26 mouse cellular contexts compared by ENCODE assay signal in the genomic region with DNA sequence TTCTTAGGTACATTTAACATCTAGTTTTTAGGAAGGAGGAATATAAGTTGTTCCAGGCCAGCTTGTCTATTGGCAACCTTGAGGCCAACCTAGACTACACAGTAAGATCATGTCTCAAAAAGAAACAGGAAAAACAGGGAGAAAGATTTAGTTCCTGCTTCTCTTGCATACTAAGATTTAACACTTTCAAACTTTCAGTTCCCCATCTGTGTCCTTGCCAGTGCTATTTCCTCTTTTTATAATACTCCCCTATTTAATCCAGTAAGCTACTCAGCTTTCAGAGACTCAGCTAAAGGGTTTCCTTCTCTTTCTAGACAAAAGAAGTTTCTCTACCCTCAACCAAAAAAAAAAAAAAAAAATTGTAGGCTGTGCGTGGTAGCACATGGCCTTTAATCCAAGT. TPM values are rescaled to one million over a fixed set of nuclear protein-coding genes. Genes with fewer than 3 reads are reported as not detected.
DNase-seq lines count a peak whose midpoint lies in the region.
"Had no signal": no experiment of that assay in that cellular context is flagged by ENCODE, and none has a peak within 500 bp of the region (broad histone marks: within the 10 kb centered on the region; RNA-seq: fewer than 3 reads in every experiment).

No protein-coding gene starts in this region.

- no peaks in the 10 kb centered on the region for H3K79me2 ChIP-seq in macrophage (ENCODE audit: inconsistent target)

- H3K4me3 ChIP-seq in macrophage (ENCODE audit: inconsistent target), result no peak overlapping the region
- H3K4me3 ChIP-seq: gastrocnemius, adult 2 months; heart, embryonic 13.5 days; hindbrain, embryonic 10.5 days; kidney, embryonic 15.5 days; limb, embryonic 12.5 days; midbrain, embryonic 15.5 days; stomach, embryonic 15.5 days had no signal

- peak; percentile 5 to 33 for DNase-seq in spleen, postnatal 36 days (ENCODE audit: low spot score in 2 of 2)
- no peak for DNase-seq in spleen, postnatal 10 days (ENCODE audit: low spot score in 2 of 2)
- DNase-seq in MEL-GATA-1-ER (ENCODE audit: extremely low read depth, low read depth), result peak; percentile 68
- DNase-seq in splenic B cell, adult 2 months (ENCODE audit: low read depth, low spot score), result peak; percentile 66
- no peak for DNase-seq in retina, postnatal 1 day
- DNase-seq in testis, postnatal 14 days (ENCODE audit: low spot score), result no peak
- DNase-seq in ovary, postnatal 10 days (ENCODE audit: low spot score), result no peak
- DNase-seq: adrenal gland, postnatal 36 days; cerebellum, adult 2 months; cerebellum, postnatal 14 days; gastrocnemius, adult 2 months; heart, postnatal 10 days; kidney, adult 18-20 months; kidney, postnatal 25 days; liver, postnatal 0 days; lung, postnatal 14 days; right cerebral cortex, postnatal 25 days; spleen, adult 18-20 months; thymus, postnatal 14 days had no signal

- WGBS in macrophage (ENCODE audit: missing documents), result 17% methylated on average over 1 of the region's 1 CpGs

- no peaks in the 10 kb centered on the region for H3K27me3 ChIP-seq in splenic B cell, adult 2 months (ENCODE audit: control insufficient read depth, insufficient read depth, low read length, poor library complexity, severe bottlenecking)
- H3K27me3 ChIP-seq: heart, embryonic 13.5 days; kidney, embryonic 15.5 days; limb, embryonic 12.5 days; midbrain, embryonic 15.5 days; stomach, embryonic 15.5 days had no signal

- peak overlapping the region; percentile 51 for H3K27ac ChIP-seq in macrophage
- H3K27ac ChIP-seq: gastrocnemius, adult 2 months; heart, embryonic 13.5 days; hindbrain, embryonic 10.5 days; kidney, embryonic 15.5 days; limb, embryonic 12.5 days; midbrain, embryonic 15.5 days; stomach, embryonic 15.5 days had no signal

- no peaks in the 10 kb centered on the region for H3K36me3 ChIP-seq in macrophage (ENCODE audit: inconsistent target)
- no peaks in the 10 kb centered on the region for H3K36me3 ChIP-seq in splenic B cell, adult 2 months (ENCODE audit: control insufficient read depth, insufficient read depth, low read length, poor library complexity, severe bottlenecking)
- H3K36me3 ChIP-seq: heart, embryonic 13.5 days; hindbrain, embryonic 10.5 days; kidney, embryonic 15.5 days; limb, embryonic 12.5 days; midbrain, embryonic 15.5 days; stomach, embryonic 15.5 days had no signal

RNA-seq across cellular contexts. Expression of gene Wdr44, which starts 17.4 kb away (rescaled TPM):
- total RNA-seq in macrophage (2018; cell fraction: chromatin; rRNA removed), result 100 to 1,000 TPM in 14 of 26 experiments, 10 to 100 TPM in 12; 19.1 to 142 (median 115) TPM
- 10 to 100 TPM in 23 of 26 experiments, 1 to 10 TPM in 3; 4.9 to 26.1 (median 18.7) TPM for total RNA-seq in macrophage (2018; cell fraction: cytosol; rRNA removed)
- 100 to 1,000 TPM in 1 of 26 experiments, 10 to 100 TPM in 25; 18.8 to 107 (median 53.7) TPM for total RNA-seq in macrophage (2018; cell fraction: nucleus; rRNA removed)
- 11.5 to 18.1 TPM (median 16.0 TPM) in 3 replicates for polyA plus RNA-seq in macrophage (2018)

Comparison
In these comparisons a context has a peak if more than half of its experiments do, and no peak if none do; other contexts are left out.
1. DNase-seq: peak in spleen, postnatal 36 days (2 of 2), MEL-GATA-1-ER (single experiment) and splenic B cell, adult 2 months (single experiment); none in spleen, postnatal 10 days (0 of 2), retina, postnatal 1 day (single experiment), testis, postnatal 14 days (single experiment) and ovary, postnatal 10 days (single experiment).